Mouse (Mus musculus) heart, adult 2 months (tissue): ENCODE results near the gene Arid1a. TPM values are rescaled to one million over a fixed set of nuclear protein-coding genes. Genes with fewer than 3 reads are reported as not detected.

Experiments
- DNase-seq, 2 experiments: peaks; one replicate each; pipeline ENCODE4 v3.0.0; 2021
- H3K27ac ChIP-seq: fragments of 200-600 bp; 2 replicates; pipeline ENCODE4 v1.8.1; 2022
- H3K27me3 ChIP-seq: fragments of 200-500 bp; 2 replicates; pipeline ENCODE4 v1.6.1; 2012; ENCODE audit warnings: mild to moderate bottlenecking, low read length, inconsistent platforms, mixed read lengths; ENCODE audit not compliant: control insufficient read depth, insufficient read depth
- H3K36me3 ChIP-seq: fragments of 200-500 bp; 2 replicates; pipeline ENCODE4 v1.6.1; 2012; ENCODE audit warnings: low read length, inconsistent platforms; ENCODE audit not compliant: control insufficient read depth, insufficient read depth
- H3K4me1 ChIP-seq: fragments of 200-500 bp; 2 replicates; pipeline ENCODE4 v1.6.1; 2011; ENCODE audit warnings: low read length; ENCODE audit not compliant: control insufficient read depth, insufficient read depth
- H3K4me3 ChIP-seq: fragments of 200-600 bp; 2 replicates; pipeline ENCODE4 v1.8.1; 2022
- H3K79me2 ChIP-seq: fragments of 200-500 bp; replicated peaks from 2 replicates; pipeline ENCODE4 v1.6.1; 2012; ENCODE audit warnings: mild to moderate bottlenecking, inconsistent platforms, low read length, moderate library complexity, mixed read lengths; ENCODE audit not compliant: control insufficient read depth, insufficient read depth
- H3K9ac ChIP-seq: fragments of 200-500 bp; 2 replicates; pipeline ENCODE4 v1.6.1; 2012; ENCODE audit warnings: low read depth, mild to moderate bottlenecking, control low read depth, inconsistent platforms, low read length, mixed read lengths
- CTCF ChIP-seq: fragments of 200-600 bp; IDR thresholded peaks from 2 replicates; pipeline ENCODE4 v1.8.1; 2022; ENCODE audit warnings: antibody characterized with exemption, mild to moderate bottlenecking, moderate library complexity
- EP300 ChIP-seq: fragments of 200-500 bp; IDR thresholded peaks from 2 replicates; pipeline ENCODE4 v1.6.1; 2011; ENCODE audit warnings: low read depth, low read length, control low read depth; ENCODE audit not compliant: insufficient read depth
- POLR2A ChIP-seq: fragments of 200-500 bp; IDR thresholded peaks from 2 replicates; pipeline ENCODE4 v1.6.1; 2011; ENCODE audit warnings: mild to moderate bottlenecking, low read depth, low read length, control low read depth; ENCODE audit not compliant: insufficient read depth
- WGBS: fragments of 180-500 bp; shearing (Covaris S2); methylation state at CpG from one replicate; pipeline ENCODE4 v1.1.7; 2018; 5-methylcytosine and 5-hydroxymethylcytosine counted together
- intact Hi-C: fragments of 180-260 bp; cut with DNase I; formaldehyde crosslinking; loops from one replicate; pipeline ENCODE4 v1.15.1; 2025
- polyA plus RNA-seq: library from polyadenylated mRNA; depleted of rRNA; stranded (reverse); fragments of >200 nt; gene quantifications from 2 replicates; pipeline ENCODE4 v1.2.3, GENCODE M21; 2012
- total RNA-seq, 2 experiments: library from RNA; stranded (reverse); gene quantifications; 2 replicates each; pipeline ENCODE4 v1.2.3; 2021

Arid1a gene
- total and polyA plus RNA-seq, 3 experiments: 27.8 to 38.0 (median 34.2) TPM

- DNase-seq: no peak
- intact Hi-C loops: no loop called here
- H3K79me2 ChIP-seq: no peaks in the 10 kb centered on the region
- 16% methylated on average over 3 of the region's 3 CpGs for WGBS
- TF ChIP-seq CTCF (no peak), POLR2A (no peak), EP300 (no peak)
- H3K9ac ChIP-seq: no peak overlapping the region
- peaks cover 2% of the 10 kb centered on the region; the same call in 1 of the 2 replicates for H3K36me3 ChIP-seq
- H3K27me3 ChIP-seq: no peaks in the 10 kb centered on the region
- H3K4me1 ChIP-seq: peaks cover 10% of the 10 kb centered on the region
- no peak overlapping the region for H3K4me3 ChIP-seq
- peak overlapping the region; percentile 78 for H3K27ac ChIP-seq
Measured at GRCm38 (mm10) chr4:133676189-133676588, 80.4 kb downstream of the Arid1a start.

GRCm38 (mm10) chr4:133675594-133676016 is 81.0 kb downstream of the Arid1a start:
- no peaks in the 10 kb centered on the region for H3K27me3 ChIP-seq
- TF ChIP-seq EP300 (no peak), CTCF (no peak), POLR2A (no peak)
- H3K4me1 ChIP-seq: peaks cover 10% of the 10 kb centered on the region
- no peak overlapping the region for H3K9ac ChIP-seq
- intact Hi-C loops: no loop called here
- H3K79me2 ChIP-seq: no peaks in the 10 kb centered on the region
- H3K36me3 ChIP-seq: peaks cover 2% of the 10 kb centered on the region; the same call in 1 of the 2 replicates
- H3K27ac ChIP-seq: peak overlapping the region; percentile 78
- peak; percentile 60 to 72 for DNase-seq
- WGBS: 11% methylated on average over 5 of the region's 5 CpGs
- H3K4me3 ChIP-seq: no peak overlapping the region

- WGBS: 35% methylated on average over 8 of the region's 8 CpGs
- peak overlapping the region; percentile 45; the same call in 1 of the 2 replicates for H3K9ac ChIP-seq
Measured at GRCm38 (mm10) chr4:133674331-133674695, 82.3 kb downstream of the Arid1a start.

GRCm38 (mm10) chr4:133673666-133674330 is 82.8 kb downstream of the Arid1a start:
- DNase-seq: peak; percentile 60 to 73
- Histone ChIP-seq H3K27me3 (no peaks in the 10 kb centered on the region), H3K27ac (peak overlapping the region; percentile 100), H3K4me3 (peak overlapping the region; percentile 95), H3K36me3 (peaks cover 2% of the 10 kb centered on the region; the same call in 1 of the 2 replicates), H3K4me1 (peaks cover 10% of the 10 kb centered on the region), H3K79me2 (no peaks in the 10 kb centered on the region), H3K9ac (peak overlapping the region; percentile 45)
- WGBS: 19% methylated on average over 10 of the region's 10 CpGs
- TF ChIP-seq CTCF (no peak), EP300 (no peak), POLR2A (peak; percentile 55; the same call in 1 of the 2 replicates)
- intact Hi-C loops: loop anchor here (1.0 kb wide), 3 partner anchors 34 to 84 kb away; no protein-coding TSS in a partner anchor

More at GRCm38 (mm10) chr4:133674331-133674695, 82.3 kb downstream of the Arid1a start:
- peak overlapping the region; percentile 100 for H3K27ac ChIP-seq
- no peaks in the 10 kb centered on the region for H3K27me3 ChIP-seq
- TF ChIP-seq POLR2A (no peak), EP300 (no peak), CTCF (no peak)
- 0 out of 2 replicates have a peak overlapping the region, but pooled peaks have one; percentile 7 for H3K4me3 ChIP-seq
- H3K36me3 ChIP-seq: peaks cover 2% of the 10 kb centered on the region; the same call in 1 of the 2 replicates
- H3K79me2 ChIP-seq: no peaks in the 10 kb centered on the region
- intact Hi-C loops: loop anchor here (1.0 kb wide), 1 partner anchor 54 kb away; no protein-coding TSS in a partner anchor
- DNase-seq: no peak
- H3K4me1 ChIP-seq: peaks cover 10% of the 10 kb centered on the region

- Histone ChIP-seq H3K4me1 (peaks cover 10% of the 10 kb centered on the region), H3K9ac (peak overlapping the region; percentile 85), H3K27ac (peak overlapping the region; percentile 100), H3K36me3 (peaks cover 2% of the 10 kb centered on the region; the same call in 1 of the 2 replicates), H3K27me3 (no peaks in the 10 kb centered on the region), H3K79me2 (no peaks in the 10 kb centered on the region), H3K4me3 (peak overlapping the region; percentile 95)
- peak; percentile 62 to 69 for DNase-seq
- peak; percentile 67 for TF ChIP-seq POLR2A
- TF ChIP-seq EP300: 0 out of 2 replicates have a peak, but pooled peaks have one; percentile 47
- no peak for TF ChIP-seq CTCF
- 1% methylated on average over 24 of the region's 24 CpGs for WGBS
- intact Hi-C loops: loop anchor here (1.0 kb wide), 3 partner anchors 34 to 140 kb away; no protein-coding TSS in a partner anchor
Measured at GRCm38 (mm10) chr4:133672845-133673647, 83.5 kb downstream of the Arid1a start.
